Mouse (Mus musculus) cerebellum, adult (tissue): ENCODE measurements around the gene Macrod2.

Experiments used
- ATAC-seq: cut with Nextera tagmentation; 2 replicates; pipeline ENCODE4 v1.9.2; 2017; ENCODE audit warnings: mild to moderate bottlenecking, moderate library complexity, mixed read lengths; ENCODE audit not compliant: insufficient number of reproducible peaks, low FRiP score, low TSS enrichment

Gene Macrod2

GRCm38 (mm10) chr2:142344021-142344420 is 1948.9 kb downstream of the Macrod2 start:
- no peak for ATAC-seq

GRCm38 (mm10) chr2:142344758-142345157 is 1949.6 kb downstream of the Macrod2 start:
- peak; percentile 93 for ATAC-seq

DNA sequence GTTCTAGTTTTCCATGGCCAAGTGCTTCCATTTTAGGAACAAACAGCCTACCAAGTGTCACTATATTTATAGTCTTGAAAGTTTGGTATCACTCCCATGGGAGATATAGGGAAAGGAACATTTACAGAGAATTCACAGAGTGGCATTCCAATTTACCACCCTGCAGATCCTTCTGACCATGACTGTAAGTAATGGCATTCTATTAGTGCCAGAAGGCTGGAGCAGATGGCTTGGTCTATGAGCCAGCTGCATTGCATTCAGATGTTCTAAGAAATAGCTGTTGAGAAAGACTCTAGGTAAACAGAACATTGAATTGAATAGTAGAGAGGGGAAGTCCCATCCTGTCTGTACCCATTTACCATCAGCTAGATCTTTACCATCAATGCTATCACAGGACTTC is 1954.7 kb downstream of the Macrod2 start:
- peak; percentile 56; the same call in 1 of the 2 replicates for ATAC-seq

- no peak for ATAC-seq
These were observed 1967.8 kb downstream of the Macrod2 start for GRCm38 (mm10) chr2:142362888-142363287.

- ATAC-seq: peak; percentile 87
These were observed 1978.9 kb downstream of the Macrod2 start for GRCm38 (mm10) chr2:142373978-142374377.

DNA sequence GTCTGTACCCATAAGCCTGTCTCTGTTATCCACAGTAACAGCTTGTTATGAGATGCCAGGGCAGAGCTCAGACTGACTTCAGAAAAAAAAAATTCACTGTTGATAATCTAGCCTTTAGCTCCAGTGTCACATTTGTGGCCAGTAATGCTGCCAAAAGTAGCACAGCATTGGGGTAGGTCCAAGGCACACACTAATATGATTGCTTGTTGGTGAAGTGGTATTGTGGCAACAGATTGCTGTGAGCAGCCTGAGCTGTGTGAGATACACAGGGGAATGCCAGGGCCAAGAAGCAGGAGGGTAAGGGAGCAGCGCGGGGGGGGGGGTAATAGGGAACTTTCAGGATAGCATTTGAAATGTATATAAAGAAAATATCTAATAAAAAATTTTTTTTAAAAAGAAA is 1985.5 kb downstream of the Macrod2 start:
- ATAC-seq: peak; percentile 98

GRCm38 (mm10) chr2:142381081-142381579 is 1986.0 kb downstream of the Macrod2 start:
- 0 out of 2 replicates have a peak, but pooled peaks have one; percentile 21 for ATAC-seq

- ATAC-seq: no peak
These were observed 1998.4 kb downstream of the Macrod2 start for GRCm38 (mm10) chr2:142393546-142393945.

DNA sequence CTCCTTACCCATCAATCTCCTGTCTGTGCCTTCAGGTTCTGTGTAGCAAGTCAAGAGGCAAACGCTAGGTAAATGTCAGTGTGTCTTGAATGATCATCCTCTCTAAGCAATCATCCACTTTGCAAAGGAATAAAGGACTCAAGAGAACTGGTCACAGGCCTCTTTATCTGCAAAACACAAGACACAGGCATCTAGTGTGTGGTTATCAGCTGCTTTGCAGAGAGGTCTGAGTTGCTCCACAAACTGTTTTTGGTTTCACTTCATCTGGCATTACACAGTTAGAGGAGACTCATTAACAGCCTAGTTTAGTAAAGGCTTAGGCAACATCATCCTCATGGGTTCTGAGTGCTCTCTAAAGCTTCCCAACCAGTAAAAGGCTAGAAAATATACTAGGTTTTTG is 2004.4 kb downstream of the Macrod2 start:
- no peak for ATAC-seq

DNA sequence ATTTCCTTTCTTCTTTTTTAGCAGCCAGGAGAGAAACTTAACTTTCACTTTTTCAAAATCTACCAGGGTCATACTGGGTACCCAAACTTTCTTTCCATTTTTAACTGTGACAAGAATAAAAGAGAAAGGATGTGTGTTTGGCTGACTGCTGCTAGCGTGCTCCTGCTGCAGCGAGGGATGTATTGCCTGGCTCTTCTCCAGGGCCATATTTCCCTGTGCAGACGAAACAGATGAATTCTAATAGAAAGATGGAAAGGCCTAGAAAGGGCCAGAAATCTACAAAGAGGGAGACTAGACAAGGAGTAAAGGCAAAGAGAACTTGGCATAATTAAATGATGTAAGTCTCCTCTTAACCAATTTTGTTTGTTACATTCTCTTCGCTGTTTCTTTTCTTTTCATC is 2005.7 kb downstream of the Macrod2 start:
- ATAC-seq: no peak

DNA sequence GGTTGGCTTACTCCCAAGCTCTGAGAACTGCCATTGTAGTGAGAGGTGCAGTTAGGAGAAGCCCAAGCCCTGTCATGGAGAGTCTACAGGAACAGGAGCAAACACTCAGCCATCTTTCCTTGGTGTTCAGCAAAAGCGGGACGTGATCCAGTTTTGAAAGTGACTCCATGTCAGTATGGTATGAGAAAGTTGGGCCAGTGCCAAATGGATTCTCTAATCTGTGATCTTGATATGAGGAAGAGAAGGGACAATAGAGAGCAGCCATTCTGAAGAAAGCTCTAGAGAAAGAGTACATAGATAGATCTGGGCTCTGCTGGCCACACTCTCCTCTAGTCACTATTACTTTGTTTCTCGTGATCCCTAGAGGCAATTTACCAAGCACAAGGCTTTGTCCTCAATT is 2006.2 kb downstream of the Macrod2 start:
- ATAC-seq: no peak

DNA sequence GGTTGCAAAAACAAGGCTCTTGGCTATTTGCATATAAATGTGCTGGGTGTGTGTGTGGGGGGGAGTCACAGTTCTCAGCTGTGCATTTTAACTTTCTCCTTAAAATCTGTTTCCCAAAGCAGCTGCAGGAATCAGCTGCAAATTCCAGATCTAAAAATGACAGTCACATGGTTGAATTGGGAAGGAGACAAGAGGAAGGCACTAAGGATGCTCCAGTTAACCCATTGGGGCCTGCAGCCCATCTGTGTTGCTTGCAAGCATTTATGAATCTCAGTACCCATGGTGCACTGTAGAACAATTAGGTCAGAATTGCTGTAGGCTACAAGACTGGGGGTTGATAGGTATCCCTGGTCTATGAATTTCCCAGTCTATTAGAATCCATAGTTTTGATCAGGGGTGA is 2008.3 kb downstream of the Macrod2 start:
- ATAC-seq: no peak

DNA sequence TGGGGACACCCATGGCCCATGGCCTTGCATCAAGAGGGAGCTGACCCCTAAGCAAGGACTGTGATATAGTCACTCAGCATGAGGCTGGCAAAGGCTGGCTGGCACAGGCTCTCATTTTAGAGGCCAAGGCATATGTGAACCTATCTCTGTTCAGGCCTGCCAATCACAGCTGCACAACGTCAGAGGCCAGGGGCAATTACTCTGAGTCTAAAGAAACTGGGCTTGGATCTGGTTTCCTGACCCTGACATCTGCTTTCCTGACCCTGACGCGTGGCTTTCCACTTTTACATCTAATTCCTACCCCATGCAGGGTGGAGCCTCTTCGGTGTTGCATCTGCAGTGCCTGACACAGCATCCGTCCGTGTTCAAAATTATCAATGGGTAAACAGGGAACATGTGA is 2009.2 kb downstream of the Macrod2 start:
- 0 out of 2 replicates have a peak, but pooled peaks have one; percentile 22 for ATAC-seq

DNA sequence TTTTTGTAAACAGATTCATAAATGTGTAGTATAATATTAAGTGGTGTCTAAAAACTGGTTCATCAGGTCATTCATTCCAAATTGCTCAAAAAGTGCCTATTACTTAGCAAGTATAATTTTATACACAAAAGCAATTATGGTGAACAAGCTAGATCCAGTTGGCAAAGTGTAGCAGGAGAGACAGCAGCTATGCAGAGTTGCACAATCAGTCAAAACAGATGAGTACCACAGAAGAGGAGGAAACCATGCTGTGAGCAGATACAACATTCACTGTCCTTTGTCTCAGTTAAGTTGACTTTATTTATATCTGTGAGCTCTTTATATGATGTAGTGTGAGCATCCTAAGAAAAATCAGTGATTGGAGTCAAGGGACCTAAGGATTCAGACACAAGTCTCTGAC is 2012.2 kb downstream of the Macrod2 start:
- ATAC-seq: no peak

DNA sequence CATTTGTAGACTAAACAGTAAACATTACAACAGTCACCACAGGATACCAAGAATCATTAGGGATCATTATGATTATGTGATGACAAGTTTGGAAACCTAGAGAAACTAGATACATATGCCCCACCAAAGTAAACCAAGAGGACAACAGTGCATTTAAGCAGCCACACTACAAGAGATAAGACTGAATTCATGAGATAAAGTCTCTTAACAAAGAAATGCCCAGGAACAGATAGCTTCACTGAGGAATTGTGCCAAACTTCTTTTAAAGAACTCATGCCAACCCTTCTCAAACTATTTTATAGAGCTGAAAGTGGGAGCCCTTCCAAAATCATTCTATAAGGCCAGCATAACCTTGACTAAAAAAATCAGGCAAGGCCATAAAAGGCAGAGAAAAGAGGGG is 2015.0 kb downstream of the Macrod2 start:
- ATAC-seq: no peak

- no peak for ATAC-seq
These were observed 2038.0 kb downstream of the Macrod2 start for GRCm38 (mm10) chr2:142433126-142433525.

- ATAC-seq: no peak
These were observed 2039.6 kb downstream of the Macrod2 start for GRCm38 (mm10) chr2:142434731-142435130.

- ATAC-seq: peak; percentile 94
These were observed 2042.7 kb downstream of the Macrod2 start for GRCm38 (mm10) chr2:142437606-142438461.
